Mouse (Mus musculus) hindbrain, embryonic 13.5 days (tissue): ENCODE data around the gene Rnf169. TPM values are rescaled to one million over a fixed set of nuclear protein-coding genes. Genes with fewer than 3 reads are reported as not detected.

ENCODE experiments used
- ATAC-seq: fragments of 200-750 bp; cut with Nextera tagmentation; 2 replicates; pipeline ENCODE4 v1.8.0; 2017; ENCODE audit warnings: moderate TSS enrichment; ENCODE audit not compliant: low FRiP score
- H3K27ac ChIP-seq: fragments of 300-500 bp; sonication (generic); 2 replicates; pipeline ENCODE4 v1.5.1; 2015; ENCODE audit warnings: inconsistent platforms, mild to moderate bottlenecking, moderate library complexity
- H3K27me3 ChIP-seq: fragments of 300-500 bp; sonication (generic); 2 replicates; pipeline ENCODE4 v1.6.1; 2015; ENCODE audit warnings: mild to moderate bottlenecking, inconsistent platforms
- H3K36me3 ChIP-seq: fragments of 300-500 bp; sonication (generic); 2 replicates; pipeline ENCODE4 v1.6.1; 2015; ENCODE audit warnings: mild to moderate bottlenecking, inconsistent platforms
- H3K4me1 ChIP-seq: fragments of 300-500 bp; sonication (generic); replicated peaks from 2 replicates; pipeline ENCODE4 v1.6.1; 2015; ENCODE audit warnings: inconsistent platforms
- H3K4me2 ChIP-seq: fragments of 300-500 bp; sonication (generic); 2 replicates; pipeline ENCODE4 v1.6.1; 2015; ENCODE audit warnings: inconsistent platforms, mild to moderate bottlenecking, moderate library complexity
- H3K4me3 ChIP-seq: fragments of 300-500 bp; sonication (generic); 2 replicates; pipeline ENCODE4 v1.5.1; 2015; ENCODE audit warnings: mild to moderate bottlenecking, inconsistent platforms
- H3K9ac ChIP-seq: fragments of 300-500 bp; sonication (generic); 2 replicates; pipeline ENCODE4 v1.6.1; 2015; ENCODE audit warnings: mild to moderate bottlenecking, inconsistent platforms
- H3K9me3 ChIP-seq: fragments of 300-500 bp; sonication (generic); 2 replicates; pipeline ENCODE4 v1.6.1; 2016; ENCODE audit warnings: inconsistent platforms
- WGBS: fragments of 180-500 bp; shearing (Covaris S2); methylation state at CpG from one replicate; pipeline ENCODE4 v1.1.7; 2015; 5-methylcytosine and 5-hydroxymethylcytosine counted together
- polyA plus RNA-seq: library from polyadenylated mRNA; unstranded; fragments of >200 nt; fragmentation: Nextera tagmentation; extraction: Ambion mirVana; gene quantifications from 2 replicates; pipeline ENCODE4 v1.2.1, GENCODE M21; 2015

Gene Rnf169
- polyA plus RNA-seq, 1 experiment from 2014 or later: 4.5 TPM

DNA sequence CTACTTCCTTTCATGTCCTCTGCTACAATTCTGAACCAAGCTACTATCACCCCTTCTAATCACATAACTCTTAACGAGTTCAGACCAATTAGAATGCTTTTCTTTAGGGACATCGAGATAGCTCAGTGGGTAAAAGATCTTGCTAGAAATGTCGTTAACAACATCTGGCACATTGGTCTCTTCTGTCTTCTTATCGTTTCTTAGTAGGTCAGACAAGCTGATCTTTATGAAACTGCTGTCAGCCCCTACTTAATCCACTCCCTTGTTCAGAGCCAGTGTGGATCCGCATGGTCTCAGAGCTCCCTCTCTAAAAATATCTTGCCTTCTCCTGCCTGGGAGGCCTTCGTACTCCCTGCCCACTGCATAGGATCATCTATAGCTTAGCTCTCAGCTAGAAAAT, 106.3 kb downstream of the Rnf169 start:
- Histone ChIP-seq H3K9me3 (no peaks in the 10 kb centered on the region), H3K36me3 (no peaks in the 10 kb centered on the region), H3K4me1 (peaks cover 5% of the 10 kb centered on the region), H3K27me3 (no peaks in the 10 kb centered on the region), H3K9ac (no peak overlapping the region), H3K4me3 (no peak overlapping the region), H3K4me2 (no peak overlapping the region), H3K27ac (no peak overlapping the region)
- ATAC-seq: no peak
- WGBS: 81% methylated on average over 6 of the region's 6 CpGs

Other genes with a start within 250 kb of the Rnf169 start
- gene Olfr521, start 216.9 kb downstream of the Rnf169 start, polyA plus RNA-seq: not detected in 2 replicates
- gene Neu3, start 152.0 kb downstream of the Rnf169 start, polyA plus RNA-seq: 2.2 TPM in 2 replicates
- 0.51 and 0.72 TPM in 2 replicates for gene Xrra1, start 121.3 kb downstream of the Rnf169 start, polyA plus RNA-seq
- 331 and 344 TPM in 2 replicates for gene Spcs2, start 117.0 kb downstream of the Rnf169 start, polyA plus RNA-seq
- gene Chrdl2, start 25.7 kb upstream of the Rnf169 start, polyA plus RNA-seq: 0.27 and 0.42 TPM in 2 replicates
- gene Pold3, start 141.1 kb upstream of the Rnf169 start, polyA plus RNA-seq: 43.7 and 45.0 TPM in 2 replicates
- gene Lipt2, start 178.8 kb upstream of the Rnf169 start, polyA plus RNA-seq: 16.3 and 17.3 TPM in 2 replicates
- 0.58 and 0.66 TPM in 2 replicates for gene Kcne3, start 196.1 kb upstream of the Rnf169 start, polyA plus RNA-seq
- 21.0 and 21.4 TPM in 2 replicates for gene Pgm2l1, start 246.9 kb upstream of the Rnf169 start, polyA plus RNA-seq